Mouse (Mus musculus) forebrain, embryonic 11.5 days (tissue): Measurements from ENCODE around the gene Gps1. TPM values are rescaled to one million over a fixed set of nuclear protein-coding genes. Genes with fewer than 3 reads are reported as not detected.

Experiments
- ATAC-seq: fragments of 200-750 bp; cut with Nextera tagmentation; replicated peaks from 2 replicates; pipeline ENCODE4 v1.8.0; 2017; ENCODE audit warnings: moderate TSS enrichment; ENCODE audit not compliant: low FRiP score
- DNase-seq: peaks from one replicate; pipeline ENCODE4 v3.0.0-alpha.2; 2017; ENCODE audit warnings: low spot score
- H3K27ac ChIP-seq: fragments of 300-500 bp; sonication (generic); 2 replicates; pipeline ENCODE4 v1.5.1; 2014; ENCODE audit warnings: low read depth, low read length
- H3K27me3 ChIP-seq: fragments of 300-500 bp; sonication (generic); 2 replicates; pipeline ENCODE4 v1.6.1; 2014; ENCODE audit warnings: mild to moderate bottlenecking, low read length, mixed read lengths; ENCODE audit not compliant: control insufficient read depth, insufficient read depth
- H3K36me3 ChIP-seq: fragments of 300-500 bp; sonication (generic); 2 replicates; pipeline ENCODE4 v1.6.1; 2014; ENCODE audit warnings: mild to moderate bottlenecking, low read length, moderate library complexity, mixed read lengths; ENCODE audit not compliant: control insufficient read depth, insufficient read depth
- H3K4me1 ChIP-seq: fragments of 300-500 bp; sonication (generic); replicated peaks from 2 replicates; pipeline ENCODE4 v1.6.1; 2014; ENCODE audit warnings: low read length, mixed read lengths; ENCODE audit not compliant: control insufficient read depth, insufficient read depth
- H3K4me2 ChIP-seq: fragments of 300-500 bp; sonication (generic); 2 replicates; pipeline ENCODE4 v1.6.1; 2014; ENCODE audit warnings: low read depth, mild to moderate bottlenecking, low read length, moderate library complexity, mixed read lengths; ENCODE audit not compliant: severe bottlenecking
- H3K4me3 ChIP-seq: fragments of 300-500 bp; sonication (generic); 2 replicates; pipeline ENCODE4 v1.5.1; 2014; ENCODE audit warnings: low read depth, low read length
- H3K9ac ChIP-seq: fragments of 300-500 bp; sonication (generic); 2 replicates; pipeline ENCODE4 v1.6.1; 2014; ENCODE audit warnings: low read length
- H3K9me3 ChIP-seq: fragments of 300-500 bp; sonication (generic); 2 replicates; pipeline ENCODE4 v1.6.1; 2016; ENCODE audit warnings: low read length, mixed read lengths; ENCODE audit not compliant: control insufficient read depth
- WGBS: fragments of 180-500 bp; shearing (Covaris S2); extraction: QIAGEN DNeasy Blood & Tissue Kit; methylation state at CpG from one replicate; pipeline ENCODE4 v1.1.7; 2014; 5-methylcytosine and 5-hydroxymethylcytosine counted together
- polyA plus RNA-seq: library from polyadenylated mRNA; unstranded; fragments of >200 nt; fragmentation: Nextera tagmentation; extraction: Ambion mirVana; gene quantifications from 2 replicates; pipeline ENCODE4 v1.2.1, GENCODE M21; 2014

The Gps1 gene
- polyA plus RNA-seq, 1 experiment from 2014 or later: 271 TPM

DNA sequence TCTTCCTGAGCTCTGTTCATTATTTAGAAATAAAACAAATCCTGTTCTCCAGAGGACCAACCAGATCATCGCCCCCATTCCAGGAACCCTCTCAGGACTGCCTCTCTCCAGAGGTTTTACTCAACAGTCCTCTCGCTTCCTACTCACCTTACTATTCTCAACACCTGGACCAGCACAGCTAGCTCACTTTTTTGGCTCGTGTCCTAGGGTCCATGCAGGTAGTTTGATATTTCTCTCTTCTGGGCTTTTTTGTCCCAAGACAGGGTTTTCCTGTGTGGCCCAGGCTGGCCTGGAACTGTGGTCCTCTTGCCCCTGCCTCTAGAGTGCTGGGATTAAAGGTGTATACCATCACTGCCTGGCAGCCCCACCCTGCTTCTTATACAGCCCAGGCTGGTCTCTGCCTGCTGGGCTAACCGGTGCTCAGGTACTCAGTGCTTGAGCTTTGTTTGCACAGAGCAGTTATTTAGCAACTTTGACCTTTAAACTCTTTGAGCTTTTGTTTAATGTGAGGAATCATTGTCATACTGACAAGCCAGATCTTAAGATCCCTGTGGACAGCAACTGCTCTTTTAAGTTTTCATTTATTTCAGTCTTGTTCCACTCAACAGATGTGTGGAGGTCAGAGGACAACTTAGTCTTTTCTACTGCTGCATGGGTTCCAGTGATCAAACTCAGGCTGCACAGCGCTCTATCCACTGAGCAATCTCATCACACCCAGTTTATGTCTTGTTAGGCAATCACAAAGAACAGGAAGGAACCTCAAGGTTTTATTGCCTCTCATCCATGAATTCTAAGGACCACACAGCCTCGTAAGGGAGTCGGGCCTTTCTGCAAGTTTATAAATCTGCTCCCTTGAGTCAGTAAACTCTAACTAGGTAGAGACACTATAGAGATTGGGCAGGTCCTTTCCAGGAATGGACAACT lies 21.6 kb downstream of the Gps1 start:
- peaks cover 32% of the 10 kb centered on the region for H3K36me3 ChIP-seq
- 89% methylated on average over 7 of the region's 7 CpGs for WGBS
- no peak overlapping the region for H3K4me2 ChIP-seq
- H3K27ac ChIP-seq: no peak overlapping the region
- H3K9me3 ChIP-seq: no peaks in the 10 kb centered on the region
- no peaks in the 10 kb centered on the region for H3K4me1 ChIP-seq
- DNase-seq (no peak), ATAC-seq (no peak)
- H3K4me3 ChIP-seq: no peak overlapping the region
- H3K27me3 ChIP-seq: no peaks in the 10 kb centered on the region
- H3K9ac ChIP-seq: no peak overlapping the region

DNA sequence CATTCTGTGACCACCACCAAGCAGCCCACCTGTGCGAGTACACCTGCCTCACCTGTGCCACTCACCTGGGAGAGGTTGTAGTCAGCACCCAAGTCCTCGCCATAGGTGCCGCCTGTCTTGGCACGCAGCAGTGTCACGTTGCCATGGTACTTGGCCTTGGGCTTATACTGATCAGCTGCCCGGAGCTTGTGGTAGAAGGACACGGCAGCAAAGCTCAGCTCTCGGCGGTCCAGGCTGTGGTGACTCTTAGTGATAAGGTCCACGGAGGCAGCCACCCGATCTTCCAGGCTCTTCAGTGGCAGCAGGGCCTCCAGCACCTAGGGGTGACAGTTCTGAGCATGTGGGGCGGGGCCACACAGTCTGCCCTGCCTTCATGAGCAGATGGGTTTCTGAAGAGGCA lies 23.9 kb downstream of the Gps1 start:
- peaks cover 55% of the 10 kb centered on the region for H3K36me3 ChIP-seq
- WGBS: 93% methylated on average over 12 of the region's 12 CpGs
- H3K4me3 ChIP-seq: no peak overlapping the region
- H3K4me2 ChIP-seq: no peak overlapping the region
- ATAC-seq (no peak), DNase-seq (no peak)
- H3K9me3 ChIP-seq: no peaks in the 10 kb centered on the region
- no peak overlapping the region for H3K9ac ChIP-seq
- no peak overlapping the region for H3K27ac ChIP-seq
- H3K4me1 ChIP-seq: no peaks in the 10 kb centered on the region
- no peaks in the 10 kb centered on the region for H3K27me3 ChIP-seq

GRCm38 (mm10) chr11:120812068-120812467 lies 28.0 kb downstream of the Gps1 start:
- no peak overlapping the region for H3K9ac ChIP-seq
- no peak overlapping the region for H3K4me2 ChIP-seq
- peaks cover 88% of the 10 kb centered on the region for H3K36me3 ChIP-seq
- 94% methylated on average over 16 of the region's 16 CpGs for WGBS
- DNase-seq (no peak), ATAC-seq (no peak)
- no peak overlapping the region for H3K4me3 ChIP-seq
- H3K9me3 ChIP-seq: no peaks in the 10 kb centered on the region
- H3K4me1 ChIP-seq: no peaks in the 10 kb centered on the region
- no peaks in the 10 kb centered on the region for H3K27me3 ChIP-seq
- no peak overlapping the region for H3K27ac ChIP-seq

- H3K27ac ChIP-seq: no peak overlapping the region
- no peak overlapping the region for H3K4me2 ChIP-seq
- no peak overlapping the region for H3K4me3 ChIP-seq
- ATAC-seq: no peak
- no peaks in the 10 kb centered on the region for H3K27me3 ChIP-seq
- peaks cover 6% of the 10 kb centered on the region for H3K4me1 ChIP-seq
- H3K9ac ChIP-seq: no peak overlapping the region
- H3K36me3 ChIP-seq: peaks cover 83% of the 10 kb centered on the region
- H3K9me3 ChIP-seq: no peaks in the 10 kb centered on the region
- DNase-seq: no peak
- 90% methylated on average over 6 of the region's 6 CpGs for WGBS
Measured at GRCm38 (mm10) chr11:120817358-120817757, 33.3 kb downstream of the Gps1 start.

GRCm38 (mm10) chr11:120818251-120818650 lies 34.2 kb downstream of the Gps1 start:
- WGBS: 97% methylated on average over 13 of the region's 13 CpGs

GRCm38 (mm10) chr11:120819556-120819955 lies 35.5 kb downstream of the Gps1 start:
- no peak overlapping the region for H3K4me3 ChIP-seq
- WGBS: 96% methylated on average over 6 of the region's 6 CpGs
- ATAC-seq: no peak
- H3K27ac ChIP-seq: no peak overlapping the region
- H3K4me2 ChIP-seq: no peak overlapping the region
- no peaks in the 10 kb centered on the region for H3K9me3 ChIP-seq
- peaks cover 14% of the 10 kb centered on the region for H3K4me1 ChIP-seq
- DNase-seq: no peak
- H3K36me3 ChIP-seq: peaks cover 62% of the 10 kb centered on the region
- no peak overlapping the region; the same call in 1 of the 2 replicates for H3K9ac ChIP-seq
- no peaks in the 10 kb centered on the region for H3K27me3 ChIP-seq

More at GRCm38 (mm10) chr11:120818251-120818650, 34.2 kb downstream of the Gps1 start:
- H3K27me3 ChIP-seq: no peaks in the 10 kb centered on the region
- no peak overlapping the region for H3K4me2 ChIP-seq
- no peak overlapping the region for H3K27ac ChIP-seq
- H3K4me3 ChIP-seq: no peak overlapping the region
- no peak for ATAC-seq
- H3K36me3 ChIP-seq: peaks cover 75% of the 10 kb centered on the region
- no peak overlapping the region for H3K9ac ChIP-seq
- peaks cover 14% of the 10 kb centered on the region for H3K4me1 ChIP-seq
- no peaks in the 10 kb centered on the region for H3K9me3 ChIP-seq
- peak; percentile 47 for DNase-seq

- peaks cover 21% of the 10 kb centered on the region for H3K4me1 ChIP-seq
- H3K4me2 ChIP-seq: no peak overlapping the region
- 94% methylated on average over 14 of the region's 14 CpGs for WGBS
- peak; percentile 51 for DNase-seq
- no peak for ATAC-seq
- H3K9ac ChIP-seq: no peak overlapping the region
- H3K27ac ChIP-seq: no peak overlapping the region
- peaks cover 52% of the 10 kb centered on the region for H3K36me3 ChIP-seq
- H3K27me3 ChIP-seq: no peaks in the 10 kb centered on the region
- no peaks in the 10 kb centered on the region for H3K9me3 ChIP-seq
- no peak overlapping the region for H3K4me3 ChIP-seq
Measured at GRCm38 (mm10) chr11:120820546-120820945, 36.5 kb downstream of the Gps1 start.

DNA sequence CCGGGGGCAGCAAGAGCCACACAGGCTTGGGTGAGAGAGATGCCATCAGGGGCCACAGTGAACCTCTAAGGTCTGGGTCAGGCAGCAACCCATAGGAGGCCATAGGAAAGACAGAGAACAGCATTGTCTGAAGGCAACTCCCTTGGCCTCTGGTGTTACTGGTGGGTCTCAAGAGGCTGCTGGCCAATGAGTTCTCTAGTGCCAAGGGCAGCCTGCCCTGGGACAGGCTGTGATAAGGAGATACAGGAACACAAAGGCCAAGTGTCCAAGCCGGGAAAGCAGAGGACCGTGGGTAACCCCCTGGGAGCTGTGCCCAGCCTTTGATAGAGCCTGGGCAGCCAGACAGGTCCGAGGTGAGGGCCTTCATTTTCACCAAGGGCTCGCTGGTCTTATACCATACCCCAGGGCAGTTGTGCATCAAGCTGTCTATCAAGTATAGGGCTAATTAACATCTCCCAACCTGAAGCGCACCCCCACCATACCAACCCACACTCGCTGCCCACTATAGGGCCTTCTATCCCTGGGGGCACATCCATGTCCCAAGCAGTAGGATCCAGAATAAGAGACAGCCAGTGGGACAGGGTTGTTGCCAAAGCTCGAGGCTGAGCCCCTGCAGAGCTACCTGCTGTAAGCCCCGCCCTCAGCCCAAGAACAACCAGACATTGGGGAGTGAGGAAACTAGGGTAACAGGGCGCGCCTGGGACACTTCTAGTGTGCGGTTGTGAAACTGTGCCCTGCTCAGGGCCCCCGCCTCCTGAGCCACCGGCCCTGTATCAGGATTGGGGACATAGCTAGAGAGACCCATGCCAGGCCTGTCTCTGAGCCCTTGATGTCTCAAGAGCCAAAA lies 37.2 kb downstream of the Gps1 start:
- ATAC-seq: no peak
- Histone ChIP-seq H3K9me3 (no peaks in the 10 kb centered on the region), H3K27me3 (no peaks in the 10 kb centered on the region), H3K9ac (peak overlapping the region; percentile 27), H3K4me3 (peak overlapping the region; percentile 13), H3K27ac (no peak overlapping the region), H3K4me2 (peak overlapping the region; percentile 98), H3K4me1 (peaks cover 29% of the 10 kb centered on the region), H3K36me3 (peaks cover 45% of the 10 kb centered on the region)
- no peak for DNase-seq
- 89% methylated on average over 14 of the region's 14 CpGs for WGBS
